8 mouse cellular contexts compared by ENCODE assay signal in genomic region chr10:80677942-80678436, GRCm38 (mm10). TPM values are rescaled to one million over a fixed set of nuclear protein-coding genes. Genes with fewer than 3 reads are reported as not detected.
DNase-seq lines count a peak whose midpoint lies in the region; ATAC-seq and TF ChIP-seq lines count a peak whose summit lies in the region.

Gene Mknk2, minus strand, starts transcription at chr10:80678112.

- H3K9me3 ChIP-seq in forebrain, embryonic 10.5 days: no peaks in the 10 kb centered on the region
- H3K9me3 ChIP-seq in heart, embryonic 14.5 days (ENCODE audit: control insufficient read depth, low read length): no peaks in the 10 kb centered on the region
- no peaks in the 10 kb centered on the region for H3K9me3 ChIP-seq in liver, embryonic 11.5 days (ENCODE audit: control insufficient read depth, low read length)
- no peaks in the 10 kb centered on the region for H3K9me3 ChIP-seq in stomach, embryonic 16.5 days (replicated peaks; ENCODE audit: control insufficient read depth, low read length)

- H3K27me3 ChIP-seq in forebrain, embryonic 10.5 days (ENCODE audit: poor library complexity, severe bottlenecking): no peaks in the 10 kb centered on the region
- no peaks in the 10 kb centered on the region for H3K27me3 ChIP-seq in heart, embryonic 14.5 days (ENCODE audit: control insufficient read depth, insufficient read depth, low read length)
- H3K27me3 ChIP-seq in liver, embryonic 11.5 days (replicated peaks; ENCODE audit: control insufficient read depth, insufficient read depth, low read length): no peaks in the 10 kb centered on the region
- no peaks in the 10 kb centered on the region for H3K27me3 ChIP-seq in myocyte (ENCODE audit: control insufficient read depth, insufficient read depth, insufficient read length)
- H3K27me3 ChIP-seq in stomach, embryonic 16.5 days (ENCODE audit: control insufficient read depth, insufficient read depth, low read length): no peaks in the 10 kb centered on the region

- H3K9ac ChIP-seq in heart, embryonic 14.5 days (ENCODE audit: low read length): peak within 1 kb of the TSS; percentile 79
- peak within 1 kb of the TSS; percentile 97 for H3K9ac ChIP-seq in liver, embryonic 11.5 days (ENCODE audit: low read depth, low read length)
- H3K9ac ChIP-seq in stomach, embryonic 16.5 days (ENCODE audit: low read length): peak within 1 kb of the TSS; percentile 77

- H3K4me3 ChIP-seq in forebrain, embryonic 10.5 days: peak within 1 kb of the TSS; percentile 99
- H3K4me3 ChIP-seq in heart, embryonic 14.5 days (ENCODE audit: control insufficient read depth in 1 of 2, insufficient read depth in 1 of 2, low read depth in 1 of 2, low read length in 2 of 2): peak within 1 kb of the TSS; percentile 43 to 65
- H3K4me3 ChIP-seq in liver, embryonic 11.5 days (ENCODE audit: low read depth, low read length): peak within 1 kb of the TSS; percentile 94
- peak within 1 kb of the TSS; percentile 62 for H3K4me3 ChIP-seq in myocyte
- H3K4me3 ChIP-seq in stomach, embryonic 16.5 days (replicated peaks; ENCODE audit: low read length): peak within 1 kb of the TSS; percentile 98

- WGBS in forebrain, embryonic 10.5 days: 44% methylated on average over 8 of the region's 8 CpGs
- WGBS in heart, embryonic 14.5 days: 3% methylated on average over 8 of the region's 8 CpGs
- 12% methylated on average over 8 of the region's 8 CpGs for WGBS in liver, embryonic 11.5 days
- WGBS in stomach, embryonic 16.5 days: 6% methylated on average over 8 of the region's 8 CpGs

- peak; percentile 66 for ATAC-seq in heart, embryonic 14.5 days (ENCODE audit: insufficient number of reproducible peaks, insufficient read depth, low FRiP score, low read depth)
- ATAC-seq in liver, embryonic 11.5 days (replicated peaks; ENCODE audit: low FRiP score): peak; percentile 66
- ATAC-seq in stomach, embryonic 16.5 days (ENCODE audit: insufficient read depth, low FRiP score): peak; percentile 66

- TF ChIP-seq POLR2A in myocyte (IDR thresholded peaks at IDR 0.05; ENCODE audit: insufficient read length, low read depth): peak; percentile 55

- peaks cover 64% of the 10 kb centered on the region for H3K4me1 ChIP-seq in forebrain, embryonic 10.5 days
- peaks cover 46 to 54% of the 10 kb centered on the region in 2 experiments for H3K4me1 ChIP-seq in heart, embryonic 14.5 days (ENCODE audit: control insufficient read depth in 2 of 2, insufficient read depth in 2 of 2, low read length in 2 of 2)
- H3K4me1 ChIP-seq in liver, embryonic 11.5 days (replicated peaks; ENCODE audit: control insufficient read depth, insufficient read depth, low read length): peaks cover 54% of the 10 kb centered on the region
- peaks cover 50% of the 10 kb centered on the region for H3K4me1 ChIP-seq in stomach, embryonic 16.5 days (ENCODE audit: control insufficient read depth, insufficient read depth, low read length)

- peak within 1 kb of the TSS; percentile 72 for H3K4me2 ChIP-seq in heart, embryonic 14.5 days (ENCODE audit: low read length)
- peak within 1 kb of the TSS; percentile 96 for H3K4me2 ChIP-seq in liver, embryonic 11.5 days
- peak within 1 kb of the TSS; percentile 83 for H3K4me2 ChIP-seq in myocyte (ENCODE audit: low read depth)
- peak within 1 kb of the TSS; percentile 90 for H3K4me2 ChIP-seq in stomach, embryonic 16.5 days (ENCODE audit: low read depth, low read length)

- H3K79me2 ChIP-seq in myocyte (ENCODE audit: control insufficient read depth, insufficient read depth): peaks cover 27% of the 10 kb centered on the region

- DNase-seq in CD4-positive, CD25-positive, alpha-beta regulatory T cell, adult 2 months (ENCODE audit: low read depth, low spot score): peak; percentile 92
- peak; percentile 95 for DNase-seq in brain, adult 2 months (ENCODE audit: low read depth, low spot score)
- DNase-seq in forebrain, embryonic 10.5 days (ENCODE audit: extremely low spot score, low spot score): no peak
- DNase-seq in kidney, postnatal 10 days: peak; percentile 99
- DNase-seq in liver, embryonic 11.5 days (ENCODE audit: low spot score): peak; percentile 80

- peak within 1 kb of the TSS; percentile 50 for H3ac ChIP-seq in myocyte (ENCODE audit: control insufficient read depth, insufficient read length)

- peak within 1 kb of the TSS; percentile 96 for H3K27ac ChIP-seq in forebrain, embryonic 10.5 days
- H3K27ac ChIP-seq in heart, embryonic 14.5 days (replicated peaks in 1 of 2; ENCODE audit: control insufficient read depth in 1 of 2, insufficient read depth in 1 of 2, low read depth in 2 of 2, low read length in 2 of 2): peak within 1 kb of the TSS; percentile 98 to 99
- peak within 1 kb of the TSS; percentile 99 for H3K27ac ChIP-seq in liver, embryonic 11.5 days (ENCODE audit: low read depth, low read length)
- H3K27ac ChIP-seq in stomach, embryonic 16.5 days (ENCODE audit: low read length): peak within 1 kb of the TSS; percentile 100

- peaks cover 15% of the 10 kb centered on the region for H3K36me3 ChIP-seq in forebrain, embryonic 10.5 days (replicated peaks)
- peaks cover 10% of the 10 kb centered on the region for H3K36me3 ChIP-seq in heart, embryonic 14.5 days (ENCODE audit: control insufficient read depth, insufficient read depth, low read length)
- H3K36me3 ChIP-seq in liver, embryonic 11.5 days (ENCODE audit: control insufficient read depth, insufficient read depth, low read length): 0 out of 2 replicates have a peak, but pooled peaks cover 2% of the 10 kb centered on the region
- no peaks in the 10 kb centered on the region for H3K36me3 ChIP-seq in myocyte (ENCODE audit: control insufficient read depth, insufficient read depth)
- H3K36me3 ChIP-seq in stomach, embryonic 16.5 days (ENCODE audit: control insufficient read depth, insufficient read depth, low read length): no peaks in the 10 kb centered on the region

TF ChIP-seq in myocyte, 11 proteins besides CTCF, POLR2A, EP300 and RAD21:
- TF ChIP-seq E2F4 (IDR thresholded peaks at IDR 0.05; ENCODE audit: insufficient read depth) (no peak), MYOD1 (IDR thresholded peaks at IDR 0.05; ENCODE audit: control insufficient read depth in 1 of 3, insufficient read length in 2 of 3, low read depth in 2 of 3) (peak in 1 of 3 experiments; percentile 65), SRF (IDR thresholded peaks at IDR 0.05; ENCODE audit: control insufficient read depth, insufficient read length, low read depth) (no peak), MYOG (IDR thresholded peaks at IDR 0.05; ENCODE audit: control insufficient read depth in 1 of 3, insufficient read depth in 1 of 3, insufficient read length in 2 of 3, low read depth in 2 of 3) (peak in 1 of 3 experiments; percentile 61), TCF3 (IDR thresholded peaks at IDR 0.05; ENCODE audit: insufficient read length, low read depth) (no peak), USF1 (IDR thresholded peaks at IDR 0.05; ENCODE audit: low read depth) (no peak), POLR2AphosphoS2 (IDR thresholded peaks at IDR 0.05; ENCODE audit: insufficient read length, low read depth) (peak; percentile 61)

RNA-seq across cellular contexts. Expression of gene Mknk2, which starts in this region (rescaled TPM):
- polyA plus RNA-seq in forebrain, embryonic 10.5 days (2016; fragmentation: Nextera tagmentation; extraction: Ambion mirVana): 91.0 and 100 TPM in 2 replicates
- polyA plus RNA-seq in heart, embryonic 14.5 days (2014; fragmentation: Nextera tagmentation; extraction: Ambion mirVana): 69.5 and 82.7 TPM in 2 replicates
- polyA plus RNA-seq in liver, embryonic 11.5 days (2014; fragmentation: Nextera tagmentation; extraction: Ambion mirVana): 124 and 128 TPM in 2 replicates
- 119 TPM for polyA plus RNA-seq in myocyte (2012; fragmentation: generic; extraction: Trizol)
- 42.8 and 45.1 TPM in 2 replicates for polyA plus RNA-seq in stomach, embryonic 16.5 days (2015; fragmentation: Nextera tagmentation; extraction: Ambion mirVana)
